Mouse (Mus musculus): ENCODE measurements around the gene Chuk. TPM values are rescaled to one million over a fixed set of nuclear protein-coding genes. Genes with fewer than 3 reads are reported as not detected.

Gene Chuk
- polyA plus RNA-seq, 1 experiment from 2014 or later: 62.6 TPM

DNA sequence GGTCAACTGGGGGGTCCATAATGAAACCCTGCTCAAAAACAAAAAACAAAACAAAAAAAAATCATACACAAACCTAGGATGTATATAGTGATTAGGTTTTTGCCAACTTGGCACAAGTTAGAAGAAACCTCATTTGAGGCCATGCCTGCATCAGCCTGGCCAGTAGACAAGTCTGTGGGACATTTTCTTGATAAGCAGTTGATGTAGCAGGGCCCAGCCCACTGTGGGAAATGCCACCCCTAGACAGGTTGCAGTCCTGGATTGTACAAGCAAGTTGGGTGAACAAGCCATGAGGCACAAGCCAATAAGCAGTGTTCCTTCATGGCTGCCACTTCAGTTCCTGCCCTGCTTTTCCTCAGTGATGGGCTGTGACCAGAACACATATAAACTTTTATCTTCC, 6.4 kb downstream of the Chuk start:
- ATAC-seq (ENCODE audit: low FRiP score): no peak
- peaks cover 27% of the 10 kb centered on the region for H3K36me3 ChIP-seq
- no peaks in the 10 kb centered on the region for H3K27me3 ChIP-seq (replicated peaks)
- no peak overlapping the region for H3K27ac ChIP-seq (replicated peaks)
- H3K9me3 ChIP-seq (replicated peaks): no peaks in the 10 kb centered on the region
- H3K9ac ChIP-seq (replicated peaks): no peak overlapping the region
- no peak overlapping the region for H3K4me2 ChIP-seq
- peaks cover 16% of the 10 kb centered on the region for H3K4me1 ChIP-seq
- H3K4me3 ChIP-seq (replicated peaks): no peak overlapping the region

DNA sequence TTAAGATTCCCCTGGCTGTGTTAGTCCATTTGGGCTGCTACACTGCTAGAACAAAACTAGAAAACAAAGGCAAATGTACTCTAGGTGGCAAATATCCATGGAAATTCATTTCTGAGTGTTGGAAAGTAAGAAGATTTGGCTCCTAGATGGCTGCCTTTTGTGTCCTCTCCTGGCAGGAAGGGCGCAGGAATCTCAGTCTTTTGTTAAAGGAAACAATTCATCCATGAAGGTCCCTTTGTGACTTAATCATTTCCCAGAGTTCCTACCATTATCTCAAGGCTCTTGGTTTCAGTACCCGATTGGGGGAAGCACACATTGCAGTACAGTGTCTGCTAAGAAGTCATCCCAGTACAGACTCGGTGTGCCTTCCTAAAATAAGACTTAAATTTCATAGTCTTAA, 21.0 kb downstream of the Chuk start:
- 20% methylated on average over 3 of the region's 3 CpGs for WGBS
- H3K36me3 ChIP-seq: peaks cover 43% of the 10 kb centered on the region

DNA sequence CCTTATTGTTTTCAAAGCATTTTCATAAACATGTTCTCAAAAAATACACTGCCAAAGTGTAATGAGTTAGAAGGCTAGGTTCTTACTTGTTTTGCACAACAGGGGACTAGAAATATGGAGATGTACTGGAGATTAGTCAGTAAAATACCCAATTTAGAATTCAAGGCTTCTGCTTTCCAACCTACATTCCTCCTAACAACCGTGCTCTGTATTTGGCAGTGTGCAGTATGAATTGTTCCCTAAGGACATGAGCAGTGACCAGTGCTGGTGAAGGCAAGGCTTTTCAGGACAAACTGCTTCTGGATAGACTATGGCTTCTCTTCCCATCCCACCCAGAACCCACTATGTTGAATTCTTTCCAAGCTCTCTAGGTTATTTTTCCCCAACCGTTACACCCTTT, 26.4 kb downstream of the Chuk start:
- Histone ChIP-seq H3K27ac (replicated peaks) (no peak overlapping the region), H3K9ac (replicated peaks) (no peak overlapping the region), H3K4me1 (no peaks in the 10 kb centered on the region), H3K9me3 (replicated peaks) (no peaks in the 10 kb centered on the region), H3K27me3 (replicated peaks) (no peaks in the 10 kb centered on the region), H3K4me2 (no peak overlapping the region), H3K36me3 (peaks cover 57% of the 10 kb centered on the region), H3K4me3 (replicated peaks) (no peak overlapping the region)
- WGBS: 84% methylated on average over 2 of the region's 2 CpGs
- no peak for ATAC-seq (ENCODE audit: low FRiP score)

More for the DNA sequence above, 21.0 kb downstream of the Chuk start:
- Histone ChIP-seq H3K9ac (replicated peaks) (no peak overlapping the region), H3K4me1 (no peaks in the 10 kb centered on the region), H3K4me3 (replicated peaks) (no peak overlapping the region), H3K4me2 (no peak overlapping the region), H3K27ac (replicated peaks) (no peak overlapping the region), H3K9me3 (replicated peaks) (no peaks in the 10 kb centered on the region), H3K27me3 (replicated peaks) (no peaks in the 10 kb centered on the region)
- ATAC-seq (ENCODE audit: low FRiP score): no peak

DNA sequence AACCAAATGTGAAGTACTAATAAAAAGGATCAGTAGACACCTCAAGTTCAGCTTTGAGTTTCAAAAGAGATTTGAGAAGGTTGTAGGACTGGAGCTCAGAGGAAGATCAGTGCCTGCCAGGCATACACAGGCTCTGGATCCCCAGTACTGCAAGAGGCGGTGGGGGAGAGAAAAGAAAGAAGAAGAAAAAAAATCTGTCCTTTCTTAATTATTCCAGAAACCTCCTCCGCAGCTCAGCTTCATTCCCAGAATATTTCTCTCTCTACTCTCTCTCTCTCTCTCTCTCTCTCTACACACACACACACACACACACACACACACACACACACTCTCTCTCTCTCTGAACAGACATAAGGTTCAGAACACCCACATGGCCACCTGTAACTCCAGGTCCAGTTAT, 27.3 kb downstream of the Chuk start:
- H3K36me3 ChIP-seq: peaks cover 60% of the 10 kb centered on the region

DNA sequence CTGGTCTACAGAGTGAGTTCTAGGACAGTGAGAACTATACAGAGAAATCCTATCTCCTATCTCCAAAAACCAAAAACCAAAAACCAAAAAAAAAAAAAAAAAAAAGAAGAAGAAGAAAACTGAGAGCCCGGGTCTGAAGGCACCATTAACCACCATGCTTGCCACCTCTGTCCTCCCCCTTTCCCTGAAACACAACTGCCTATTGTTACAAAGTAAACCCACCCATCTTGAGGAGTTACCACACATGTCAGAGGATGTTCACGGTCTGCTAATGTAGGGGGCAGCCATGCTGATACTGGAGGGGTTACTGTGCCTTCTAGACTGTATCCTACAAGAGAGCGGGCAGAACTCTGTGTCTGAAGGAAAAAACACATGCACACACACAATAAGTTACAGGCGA, 30.3 kb downstream of the Chuk start:
- Histone ChIP-seq H3K27me3 (replicated peaks) (no peaks in the 10 kb centered on the region), H3K9ac (replicated peaks) (no peak overlapping the region), H3K36me3 (peaks cover 53% of the 10 kb centered on the region), H3K4me3 (replicated peaks) (no peak overlapping the region), H3K4me1 (no peaks in the 10 kb centered on the region), H3K4me2 (no peak overlapping the region), H3K27ac (replicated peaks) (no peak overlapping the region), H3K9me3 (replicated peaks) (no peaks in the 10 kb centered on the region)
- no peak for ATAC-seq (ENCODE audit: low FRiP score)
- 89% methylated on average over 4 of the region's 4 CpGs for WGBS

More for the DNA sequence above, 27.3 kb downstream of the Chuk start:
- no peaks in the 10 kb centered on the region for H3K9me3 ChIP-seq (replicated peaks)
- no peaks in the 10 kb centered on the region for H3K4me1 ChIP-seq
- 85% methylated on average over 2 of the region's 2 CpGs for WGBS
- H3K27me3 ChIP-seq (replicated peaks): no peaks in the 10 kb centered on the region
- H3K4me3 ChIP-seq (replicated peaks): no peak overlapping the region
- no peak for ATAC-seq (ENCODE audit: low FRiP score)
- no peak overlapping the region for H3K27ac ChIP-seq (replicated peaks)
- no peak overlapping the region for H3K4me2 ChIP-seq
- H3K9ac ChIP-seq (replicated peaks): no peak overlapping the region

DNA sequence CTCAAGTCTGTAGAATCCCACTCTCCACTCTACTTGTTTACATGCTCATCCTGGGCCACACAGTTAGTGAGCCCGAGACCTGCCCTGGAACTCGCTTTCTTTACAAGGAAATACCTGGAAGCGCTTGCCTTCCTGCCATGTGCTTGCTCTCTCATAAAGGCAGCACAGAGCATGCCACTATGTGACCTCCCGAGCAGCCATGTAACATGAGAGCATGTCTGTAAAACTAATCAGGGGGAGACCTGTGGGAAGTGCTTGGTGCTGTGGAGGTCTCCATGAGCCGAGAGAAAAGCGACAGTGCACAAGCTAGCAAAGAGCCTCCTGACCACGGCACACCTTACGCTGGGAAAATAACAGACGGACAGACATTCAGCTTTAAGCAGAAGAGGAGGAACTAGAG, 30.8 kb downstream of the Chuk start:
- Histone ChIP-seq H3K36me3 (peaks cover 53% of the 10 kb centered on the region), H3K4me3 (replicated peaks) (no peak overlapping the region), H3K27me3 (replicated peaks) (no peaks in the 10 kb centered on the region), H3K4me2 (no peak overlapping the region), H3K9me3 (replicated peaks) (no peaks in the 10 kb centered on the region), H3K4me1 (no peaks in the 10 kb centered on the region), H3K9ac (replicated peaks) (no peak overlapping the region), H3K27ac (replicated peaks) (no peak overlapping the region)
- WGBS: 91% methylated on average over 9 of the region's 9 CpGs
- ATAC-seq (ENCODE audit: low FRiP score): no peak

DNA sequence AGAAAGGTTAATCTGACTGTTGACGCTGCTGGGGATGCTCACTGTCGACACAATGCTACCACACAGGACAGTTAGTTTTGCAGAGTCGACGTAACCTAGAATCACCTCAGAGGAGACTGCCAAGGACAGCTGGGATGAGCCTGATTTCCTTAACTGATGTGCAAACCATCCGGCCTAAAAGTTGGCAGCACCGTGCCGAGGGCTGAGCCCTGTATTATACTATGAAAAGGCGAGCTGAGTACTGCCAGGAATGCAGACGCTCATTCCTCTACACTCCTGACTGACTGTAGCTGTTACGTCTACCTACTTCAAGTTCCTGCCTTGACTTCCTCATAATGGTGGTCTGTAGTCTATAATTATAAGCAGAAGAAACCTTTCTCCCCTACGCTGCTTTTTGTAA, 32.3 kb downstream of the Chuk start:
- H3K27ac ChIP-seq (replicated peaks): no peak overlapping the region
- peaks cover 8% of the 10 kb centered on the region for H3K4me1 ChIP-seq
- H3K9ac ChIP-seq (replicated peaks): no peak overlapping the region
- WGBS: 89% methylated on average over 11 of the region's 11 CpGs
- ATAC-seq (ENCODE audit: low FRiP score): no peak
- H3K9me3 ChIP-seq (replicated peaks): no peaks in the 10 kb centered on the region
- H3K27me3 ChIP-seq (replicated peaks): no peaks in the 10 kb centered on the region
- H3K4me3 ChIP-seq (replicated peaks): no peak overlapping the region
- no peak overlapping the region for H3K4me2 ChIP-seq
- peaks cover 49% of the 10 kb centered on the region for H3K36me3 ChIP-seq

DNA sequence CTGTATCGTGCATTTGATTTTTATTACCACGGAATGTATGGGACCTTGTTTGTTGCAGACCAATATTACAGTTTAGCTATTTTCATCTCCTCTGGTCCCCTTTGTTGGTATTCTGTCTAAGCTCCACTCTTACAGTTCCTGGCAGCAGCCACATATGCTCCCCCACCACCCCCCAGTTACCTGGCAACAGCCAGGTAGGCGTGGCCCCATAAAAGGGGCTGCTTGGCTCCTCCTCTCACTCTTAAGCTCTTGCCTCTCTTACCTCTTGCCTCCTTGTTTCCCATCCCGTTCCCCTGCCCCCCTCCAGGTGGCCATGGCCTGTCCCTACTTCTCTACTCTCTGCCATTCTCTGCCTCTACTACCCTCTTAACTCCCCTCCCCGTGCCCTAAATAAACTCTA, 36.1 kb downstream of the Chuk start:
- no peak for ATAC-seq (ENCODE audit: low FRiP score)
- Histone ChIP-seq H3K4me1 (peaks cover 29% of the 10 kb centered on the region), H3K36me3 (peaks cover 14% of the 10 kb centered on the region), H3K27me3 (replicated peaks) (no peaks in the 10 kb centered on the region), H3K9me3 (replicated peaks) (no peaks in the 10 kb centered on the region), H3K4me2 (no peak overlapping the region), H3K9ac (replicated peaks) (no peak overlapping the region), H3K4me3 (replicated peaks) (no peak overlapping the region), H3K27ac (replicated peaks) (no peak overlapping the region)
- WGBS: 63% methylated on average over 5 of the region's 5 CpGs

DNA sequence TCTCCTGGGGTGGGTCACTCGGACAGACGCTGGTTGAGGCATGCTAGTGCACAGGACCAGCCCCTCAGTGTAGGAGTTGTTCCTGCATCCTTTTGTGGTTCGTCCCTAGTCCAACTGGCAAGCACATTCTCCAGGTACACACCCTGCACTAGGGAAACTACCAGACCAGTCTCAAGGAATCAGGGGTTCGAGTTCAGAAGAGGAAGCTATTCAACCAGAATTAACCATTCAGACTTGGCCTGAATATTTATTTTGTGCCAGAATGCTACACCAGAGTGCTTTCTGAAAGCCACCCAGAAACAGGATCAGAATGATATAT, 37.4 kb downstream of the Chuk start:
- H3K4me2 ChIP-seq: peak overlapping the region; percentile 90
- H3K4me1 ChIP-seq: peaks cover 29% of the 10 kb centered on the region
- no peaks in the 10 kb centered on the region for H3K9me3 ChIP-seq (replicated peaks)
- no peak for ATAC-seq (ENCODE audit: low FRiP score)
- peak overlapping the region; percentile 62 for H3K9ac ChIP-seq (replicated peaks)
- H3K27me3 ChIP-seq (replicated peaks): no peaks in the 10 kb centered on the region
- H3K36me3 ChIP-seq: 0 out of 2 replicates have a peak, but pooled peaks cover 3% of the 10 kb centered on the region
- H3K27ac ChIP-seq (replicated peaks): peak overlapping the region; percentile 79
- 10% methylated on average over 4 of the region's 4 CpGs for WGBS
- peak overlapping the region; percentile 64 for H3K4me3 ChIP-seq (replicated peaks)

DNA sequence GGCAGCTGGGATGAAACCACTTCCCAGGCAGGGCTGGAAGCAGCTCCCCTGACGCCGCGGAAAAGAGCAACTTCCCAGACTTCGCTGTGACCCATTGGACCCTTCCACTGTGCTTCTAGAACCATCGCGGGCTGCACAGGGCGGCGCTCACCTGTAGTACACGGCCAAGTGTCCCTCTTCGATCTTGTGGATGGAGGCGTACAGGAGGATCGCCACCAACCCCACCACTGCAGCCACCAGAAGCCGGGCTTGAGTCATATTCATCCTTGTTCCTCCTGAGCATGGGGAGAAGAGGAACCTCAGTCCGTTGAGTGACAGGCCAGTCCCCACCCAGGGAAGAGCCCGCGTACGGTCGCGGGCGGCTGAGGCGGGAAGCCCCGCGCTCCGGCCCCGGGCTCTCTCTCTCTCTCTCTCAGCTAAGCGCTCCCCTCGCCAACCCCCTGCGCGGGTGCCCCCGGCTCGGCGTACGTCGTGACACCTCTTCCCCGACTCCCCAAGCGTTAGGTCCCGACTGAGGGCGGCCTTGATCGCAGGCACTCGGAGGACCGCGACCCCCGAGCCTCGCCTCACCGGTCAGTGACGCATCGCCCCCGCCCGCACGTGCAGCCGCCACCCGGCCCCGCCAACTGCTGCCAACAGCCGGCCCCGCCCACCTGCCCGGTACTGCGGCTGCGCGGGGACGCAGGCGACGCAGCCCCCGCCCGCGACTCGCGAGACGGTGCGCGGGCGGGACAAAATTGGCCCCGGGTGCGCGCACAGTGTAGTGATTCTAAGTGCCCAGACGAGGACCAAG, 38.0 kb downstream of the Chuk start, which contains the start of gene Erlin1:
TSS of gene Erlin1 (minus strand) at position 665 of the 793 bp plus-strand sequence.
- Histone ChIP-seq H3K4me3 (replicated peaks) (peak within 1 kb of the TSS; percentile 64), H3K27ac (replicated peaks) (peak within 1 kb of the TSS; percentile 79), H3K4me2 (peak within 1 kb of the TSS; percentile 90), H3K9me3 (replicated peaks) (no peaks in the 10 kb centered on the region), H3K9ac (replicated peaks) (peak within 1 kb of the TSS; percentile 62), H3K27me3 (replicated peaks) (no peaks in the 10 kb centered on the region), H3K36me3 (0 out of 2 replicates have a peak, but pooled peaks cover 3% of the 10 kb centered on the region), H3K4me1 (peaks cover 29% of the 10 kb centered on the region)
- peak; percentile 96 for ATAC-seq (ENCODE audit: low FRiP score)
- WGBS: under 1% methylated on average over 72 of the region's 75 CpGs

DNA sequence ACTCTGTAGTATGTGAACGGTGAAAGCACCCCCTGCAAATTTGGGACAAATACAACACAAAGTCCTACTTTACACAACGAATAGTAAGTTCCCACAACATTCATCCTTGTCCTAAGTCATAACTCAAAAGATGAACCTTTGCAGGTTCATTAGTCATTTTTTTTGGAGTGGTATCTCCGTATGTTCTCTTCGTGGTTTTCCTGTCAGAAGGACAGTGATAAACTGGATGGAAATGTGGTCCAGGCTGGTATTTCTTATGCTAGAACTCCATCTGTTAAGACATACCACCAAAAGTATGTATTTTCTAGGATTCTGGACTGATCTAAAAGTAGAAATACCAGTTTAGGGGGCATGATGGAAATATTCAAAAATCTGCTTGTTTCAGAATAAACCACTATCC, 39.0 kb downstream of the Chuk start:
- WGBS: 85% methylated on average over 4 of the region's 4 CpGs
- H3K9ac ChIP-seq (replicated peaks): peak overlapping the region; percentile 62; the same call in 1 of the 2 replicates
- peak overlapping the region; percentile 64 for H3K4me3 ChIP-seq (replicated peaks)
- H3K27me3 ChIP-seq (replicated peaks): no peaks in the 10 kb centered on the region
- peaks cover 10% of the 10 kb centered on the region for H3K36me3 ChIP-seq
- peak overlapping the region; percentile 90 for H3K4me2 ChIP-seq
- peaks cover 29% of the 10 kb centered on the region for H3K4me1 ChIP-seq
- no peak for ATAC-seq (ENCODE audit: low FRiP score)
- H3K9me3 ChIP-seq (replicated peaks): no peaks in the 10 kb centered on the region
- no peak overlapping the region for H3K27ac ChIP-seq (replicated peaks)

DNA sequence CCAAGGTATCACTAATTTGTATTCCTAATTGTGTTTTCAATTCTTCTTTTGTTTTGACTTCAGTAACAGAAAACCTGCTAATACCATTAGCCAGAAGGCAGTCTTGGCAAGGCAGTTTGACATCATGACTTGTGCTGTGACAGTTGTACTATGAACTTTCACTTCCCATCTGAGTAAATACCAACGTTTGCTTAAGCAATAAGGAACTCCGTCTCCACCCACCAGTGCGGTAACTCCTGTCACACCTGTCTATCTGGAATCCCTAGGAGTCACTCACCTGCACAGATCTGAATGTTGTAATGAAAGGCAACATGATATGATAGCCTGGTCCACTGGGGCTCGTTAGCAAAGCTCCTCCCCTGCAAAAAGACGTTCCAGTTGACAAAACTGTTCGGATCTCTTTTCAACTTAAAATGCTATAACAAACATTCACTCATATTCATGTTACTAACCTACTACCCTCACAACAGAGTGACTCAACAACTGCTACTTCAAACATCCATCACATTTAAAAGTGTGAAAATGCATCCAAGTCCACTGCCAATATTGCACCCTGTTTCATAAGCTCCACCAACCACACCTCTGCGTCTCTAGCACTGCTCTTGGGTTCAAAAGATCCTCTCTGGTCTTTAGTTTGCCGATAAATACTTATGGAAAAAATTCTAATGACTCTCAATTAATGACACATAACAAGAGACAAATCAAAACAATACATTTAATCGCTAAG, 39.8 kb downstream of the Chuk start:
- H3K4me3 ChIP-seq (replicated peaks): no peak overlapping the region
- no peaks in the 10 kb centered on the region for H3K9me3 ChIP-seq (replicated peaks)
- no peak for ATAC-seq (ENCODE audit: low FRiP score)
- no peaks in the 10 kb centered on the region for H3K27me3 ChIP-seq (replicated peaks)
- peaks cover 12% of the 10 kb centered on the region for H3K36me3 ChIP-seq
- H3K4me2 ChIP-seq: no peak overlapping the region; the same call in 1 of the 2 replicates
- no peak overlapping the region for H3K27ac ChIP-seq (replicated peaks)
- no peak overlapping the region for H3K9ac ChIP-seq (replicated peaks)
- 85% methylated on average over 9 of the region's 9 CpGs for WGBS
- H3K4me1 ChIP-seq: peaks cover 29% of the 10 kb centered on the region
